Mouse (Mus musculus) G1E (cell line): Measurements from ENCODE around the gene Sae1. TPM values are rescaled to one million over a fixed set of nuclear protein-coding genes. Genes with fewer than 3 reads are reported as not detected.

ENCODE experiments used
- ATAC-seq: 2 replicates; pipeline ENCODE4 v1.8.0; 2016; ENCODE audit warnings: mild to moderate bottlenecking; ENCODE audit not compliant: insufficient number of reproducible peaks, poor library complexity, low FRiP score, severe bottlenecking; ENCODE audit errors: extremely low read depth
- DNase-seq: peaks from one replicate; pipeline ENCODE4 v3.0.0; 2012; ENCODE audit warnings: low spot score
- H3K27me3 ChIP-seq: 2 replicates; pipeline ENCODE4 v1.6.1; 2012; ENCODE audit warnings: mild to moderate bottlenecking, low read length, inconsistent platforms; ENCODE audit not compliant: insufficient read depth
- H3K36me3 ChIP-seq: replicated peaks from 2 replicates; pipeline ENCODE3; 2012; ENCODE audit warnings: mild to moderate bottlenecking, inconsistent platforms
- H3K4me1 ChIP-seq: 2 replicates; pipeline ENCODE4 v1.6.1; 2012; ENCODE audit warnings: low read depth, low read length, inconsistent platforms, mixed read lengths; ENCODE audit not compliant: insufficient read depth
- H3K4me3 ChIP-seq: 2 replicates; pipeline ENCODE4 v1.5.1; 2012; ENCODE audit warnings: low read depth, mild to moderate bottlenecking, inconsistent platforms, low read length, moderate library complexity, mixed read lengths
- H3K9me3 ChIP-seq: replicated peaks from 2 replicates; pipeline ENCODE4 v1.6.1; 2012; ENCODE audit warnings: inconsistent platforms
- CTCF ChIP-seq: IDR thresholded peaks from 2 replicates; pipeline ENCODE4 v1.5.1; 2012; ENCODE audit warnings: low read depth, low read length, inconsistent platforms, mixed read lengths
- GATA1 ChIP-seq: IDR thresholded peaks from 2 replicates; pipeline ENCODE4 v1.6.1; 2012; ENCODE audit warnings: borderline replicate concordance, low read length, inconsistent platforms, mixed read lengths
- GATA2 ChIP-seq: IDR thresholded peaks from 2 replicates; pipeline ENCODE4 v1.6.1; 2012; ENCODE audit warnings: low read depth, low read length, inconsistent platforms, borderline replicate concordance
- POLR2AphosphoS5 ChIP-seq: IDR thresholded peaks from 2 replicates; pipeline ENCODE4 v1.6.1; 2012; ENCODE audit warnings: low read depth, low read length, inconsistent platforms; ENCODE audit not compliant: insufficient replicate concordance
- TAL1 ChIP-seq: conservative IDR thresholded peaks from 2 replicates; pipeline ENCODE4 v1.6.1; 2012; ENCODE audit warnings: low read depth, low read length, inconsistent platforms, mixed read lengths
- polyA plus RNA-seq: library from polyadenylated mRNA; stranded (reverse); fragments of >175 nt; gene quantifications from 2 replicates; pipeline ENCODE4 v1.2.3, GENCODE M21; 2012
- total RNA-seq, 2 experiments: library from RNA; stranded (forward) in 1 of 2; stranded (reverse) in 1 of 2; fragments of 200-1000 nt in 1 of 2; fragments of >200 nt in 1 of 2; fragmentation: Nextera tagmentation in 1 of 2; gene quantifications; 2 replicates each; pipeline ENCODE4 v1.2.3; 2014 to 2017

The Sae1 gene
- total and polyA plus RNA-seq, 3 experiments: 49.5 to 383 (median 105) TPM

DNA sequence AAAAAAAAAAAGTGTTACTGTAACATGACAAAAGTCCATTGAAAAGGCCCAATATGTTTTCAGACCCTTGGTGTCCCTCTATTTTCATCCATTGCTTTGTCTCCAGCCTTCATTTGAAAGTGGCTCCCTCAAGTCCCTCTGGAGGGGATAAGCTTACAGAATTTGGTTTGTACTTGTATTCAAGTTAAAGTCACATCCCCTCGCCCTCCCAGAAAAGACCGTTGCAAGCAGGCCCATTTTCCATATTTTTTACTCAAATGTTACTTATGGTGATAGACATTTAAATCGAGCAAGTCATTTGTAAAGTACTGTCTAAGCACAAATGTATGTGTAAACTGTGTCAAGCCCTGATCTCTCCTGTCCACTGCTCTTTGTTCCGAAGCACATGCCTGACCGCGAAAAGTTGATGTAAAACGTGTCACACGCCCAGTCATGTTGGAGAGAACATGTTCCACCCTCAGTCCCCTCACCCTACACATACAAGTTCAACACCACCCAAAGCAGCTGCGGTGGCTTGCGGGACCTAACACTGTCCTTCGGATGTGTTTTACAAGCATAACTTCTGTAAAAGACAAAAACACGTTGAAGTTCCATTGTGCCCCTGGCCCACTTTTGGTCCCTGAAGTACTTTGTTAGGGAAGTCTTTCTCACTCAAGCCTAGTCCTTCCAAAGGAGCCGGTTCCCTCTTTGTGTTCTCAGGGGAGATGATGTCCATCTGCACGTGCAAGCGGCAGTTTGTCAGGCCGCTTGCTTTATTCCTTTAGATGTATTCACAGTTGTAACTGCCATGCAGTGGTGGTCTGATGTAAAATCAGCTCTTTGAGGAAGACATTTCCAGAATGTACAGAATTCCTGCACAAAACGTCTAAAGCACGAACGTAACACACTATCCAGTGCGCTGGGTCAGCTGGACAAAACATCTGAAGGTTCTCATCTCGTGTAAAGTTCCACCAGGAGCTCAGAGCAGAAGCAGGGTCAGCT lies 15.7 kb upstream of the Sae1 start:
- ATAC-seq (no peak), DNase-seq (no peak)
- peaks cover 59% of the 10 kb centered on the region for H3K4me1 ChIP-seq
- H3K9me3 ChIP-seq: no peaks in the 10 kb centered on the region
- no peaks in the 10 kb centered on the region for H3K27me3 ChIP-seq
- H3K36me3 ChIP-seq: peaks cover 47% of the 10 kb centered on the region
- H3K4me3 ChIP-seq: peak overlapping the region; percentile 83
- TF ChIP-seq POLR2AphosphoS5: peak; percentile 37; the same call in 1 of the 2 replicates
- no peak for TF ChIP-seq TAL1

- no peaks in the 10 kb centered on the region for H3K27me3 ChIP-seq
- no peak for DNase-seq
- H3K4me3 ChIP-seq: peak overlapping the region; percentile 83
- TF ChIP-seq GATA2 (no peak), TAL1 (no peak), CTCF (no peak), GATA1 (no peak), POLR2AphosphoS5 (no peak)
- peaks cover 40% of the 10 kb centered on the region for H3K36me3 ChIP-seq
- H3K9me3 ChIP-seq: no peaks in the 10 kb centered on the region
- H3K4me1 ChIP-seq: peaks cover 52% of the 10 kb centered on the region
- no peak for ATAC-seq
Observed at GRCm38 (mm10) chr7:16402449-16402848, 14.8 kb upstream of the Sae1 start.

- Histone ChIP-seq H3K4me1 (peaks cover 47% of the 10 kb centered on the region), H3K4me3 (peak overlapping the region; percentile 83), H3K36me3 (peaks cover 35% of the 10 kb centered on the region), H3K27me3 (no peaks in the 10 kb centered on the region), H3K9me3 (no peaks in the 10 kb centered on the region)
- ATAC-seq: no peak
- TF ChIP-seq POLR2AphosphoS5: 0 out of 2 replicates have a peak, but pooled peaks have one; percentile 30
- no peak for TF ChIP-seq GATA1
- TF ChIP-seq TAL1: peak; percentile 46; the same call in 1 of the 2 replicates
- DNase-seq: peak; percentile 42
Observed at GRCm38 (mm10) chr7:16401991-16402431, 14.4 kb upstream of the Sae1 start.

DNA sequence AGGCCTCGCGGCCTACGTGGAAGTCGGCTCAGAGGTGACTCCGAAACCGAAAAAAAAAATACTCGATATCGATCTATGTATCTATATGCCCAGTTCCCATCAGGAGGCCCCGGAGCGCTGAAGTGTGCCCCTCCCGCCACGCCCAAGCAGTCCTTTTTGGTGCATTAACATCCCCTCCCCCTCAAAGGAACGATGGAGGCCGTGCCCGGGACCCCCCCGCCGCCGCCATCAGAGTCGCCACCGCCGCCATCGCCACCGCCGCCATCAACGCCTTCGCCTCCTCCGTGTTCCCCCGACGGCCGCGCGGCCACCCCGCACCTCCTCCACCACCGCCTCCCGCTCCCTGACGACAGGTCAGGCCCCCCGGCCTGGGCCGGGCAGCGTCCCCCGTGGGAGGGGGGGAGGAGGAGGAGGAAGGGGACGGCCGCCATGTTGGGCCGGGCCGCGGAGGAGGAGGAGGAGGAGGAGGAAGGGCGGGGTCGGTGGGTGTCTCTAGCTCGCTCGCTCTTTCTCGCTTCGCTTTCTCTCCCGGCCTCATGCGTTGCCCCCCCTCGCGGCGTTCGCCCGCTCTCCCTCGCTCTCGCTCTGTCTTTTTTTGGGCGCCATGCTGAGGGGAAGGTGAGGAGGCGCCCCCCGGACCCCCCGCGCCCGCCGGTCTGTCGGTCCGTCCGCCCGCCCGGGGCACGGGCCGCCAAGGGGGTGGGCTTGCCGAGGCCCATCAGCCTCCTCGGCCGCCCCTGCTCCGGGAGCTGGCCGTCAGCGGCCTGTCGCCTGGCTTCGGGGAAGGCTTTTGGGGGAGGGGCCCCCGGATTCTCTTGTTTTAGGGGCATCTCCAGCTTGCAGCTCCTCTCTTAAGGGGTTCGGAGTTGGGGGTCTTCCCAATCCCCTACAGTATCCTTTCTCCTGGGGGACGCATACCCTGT lies 13.3 kb upstream of the Sae1 start, which contains the start of gene Zc3h4:
Gene Zc3h4 (plus strand): TSS at position 222 of the 923 bp plus-strand sequence.
- Histone ChIP-seq H3K9me3 (no peaks in the 10 kb centered on the region), H3K36me3 (peaks cover 26% of the 10 kb centered on the region), H3K27me3 (no peaks in the 10 kb centered on the region), H3K4me1 (peaks cover 38% of the 10 kb centered on the region), H3K4me3 (peak within 1 kb of the TSS; percentile 83)
- DNase-seq: peak; percentile 76
- TF ChIP-seq TAL1: no peak
- TF ChIP-seq GATA2: no peak
- no peak for TF ChIP-seq GATA1
- no peak for TF ChIP-seq POLR2AphosphoS5
- no peak for TF ChIP-seq CTCF
- ATAC-seq: peak; percentile 24; the same call in 1 of the 2 replicates

DNA sequence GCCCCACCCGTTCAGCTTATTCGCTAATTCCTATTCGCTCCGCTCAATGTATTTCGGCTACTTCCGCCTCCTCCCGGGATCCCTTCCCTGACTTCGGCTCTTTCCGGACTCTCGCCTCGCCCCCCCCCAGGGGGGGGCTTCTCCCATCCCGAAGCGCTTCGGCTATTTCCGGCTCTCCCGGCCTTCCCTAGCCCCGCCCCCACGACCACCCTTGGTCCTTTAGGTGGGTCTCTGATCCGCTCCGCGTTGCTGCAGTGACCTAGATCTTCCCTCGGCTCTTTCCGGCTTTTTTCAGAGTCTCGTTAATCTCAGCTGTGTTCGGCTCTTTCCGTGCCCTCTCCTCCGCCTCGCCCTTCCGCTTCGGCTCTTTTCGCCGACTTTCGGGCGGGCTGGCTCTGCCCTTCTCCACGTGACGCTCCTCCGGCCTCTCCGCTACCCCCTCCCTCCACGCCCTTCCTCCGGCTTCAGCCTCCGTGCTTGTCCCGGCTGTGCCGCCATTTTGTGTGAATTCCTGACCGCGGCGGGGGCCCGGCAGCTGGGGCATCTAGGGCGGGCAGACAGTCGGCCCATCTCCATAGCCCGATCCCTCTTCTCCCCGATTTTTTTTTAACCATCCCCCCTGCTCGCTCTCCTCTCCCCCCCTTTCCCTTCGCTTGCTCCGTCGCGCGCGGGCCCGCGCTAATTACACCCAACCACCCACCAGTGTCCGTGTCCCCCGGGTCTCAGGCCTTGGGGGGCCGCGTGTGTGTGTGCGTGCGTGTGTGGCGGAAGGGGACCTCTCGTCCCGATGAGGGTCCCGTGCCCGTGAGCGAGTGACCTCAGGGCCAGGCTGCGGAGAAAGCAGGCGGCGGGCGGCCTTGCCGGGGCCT lies 12.4 kb upstream of the Sae1 start:
- Histone ChIP-seq H3K36me3 (peaks cover 19% of the 10 kb centered on the region), H3K9me3 (no peaks in the 10 kb centered on the region), H3K4me3 (peak overlapping the region; percentile 83), H3K27me3 (no peaks in the 10 kb centered on the region), H3K4me1 (peaks cover 29% of the 10 kb centered on the region)
- ATAC-seq (peak; percentile 56), DNase-seq (peak; percentile 90)
- TF ChIP-seq CTCF: no peak
- TF ChIP-seq TAL1: no peak
- TF ChIP-seq POLR2AphosphoS5: no peak
- no peak for TF ChIP-seq GATA1
- TF ChIP-seq GATA2: no peak
